Mouse (Mus musculus) midbrain, embryonic 16.5 days (tissue): Measurements from ENCODE around the gene Ppp1r2. TPM values are rescaled to one million over a fixed set of nuclear protein-coding genes. Genes with fewer than 3 reads are reported as not detected.
A peak's percentile ranks its signal among the peaks of the same experiment; 100 is the strongest.

Source experiments
- ATAC-seq: fragments of 200-750 bp; cut with Nextera tagmentation; 2 replicates; pipeline ENCODE4 v1.8.0; 2017; ENCODE audit warnings: moderate TSS enrichment
- H3K27ac ChIP-seq: fragments of 300-500 bp; sonication (generic); 2 replicates; pipeline ENCODE4 v1.5.1; 2014; ENCODE audit warnings: mild to moderate bottlenecking, low read length, mixed read lengths
- H3K27me3 ChIP-seq: fragments of 300-500 bp; sonication (generic); 2 replicates; pipeline ENCODE4 v1.6.1; 2014; ENCODE audit warnings: low read depth, low read length, mixed read lengths; ENCODE audit not compliant: control insufficient read depth, insufficient read depth
- H3K36me3 ChIP-seq: fragments of 300-500 bp; sonication (generic); 2 replicates; pipeline ENCODE4 v1.6.1; 2014; ENCODE audit warnings: mild to moderate bottlenecking, low read length, moderate library complexity, mixed read lengths; ENCODE audit not compliant: control insufficient read depth, insufficient read depth
- H3K4me1 ChIP-seq: fragments of 300-500 bp; sonication (generic); 2 replicates; pipeline ENCODE4 v1.6.1; 2014; ENCODE audit warnings: mild to moderate bottlenecking, low read length, mixed read lengths; ENCODE audit not compliant: control insufficient read depth, insufficient read depth
- H3K4me2 ChIP-seq: fragments of 300-500 bp; sonication (generic); 2 replicates; pipeline ENCODE4 v1.6.1; 2014; ENCODE audit warnings: mild to moderate bottlenecking, low read length, mixed read lengths
- H3K4me3 ChIP-seq: fragments of 300-500 bp; sonication (generic); 2 replicates; pipeline ENCODE4 v1.5.1; 2014; ENCODE audit warnings: low read depth, mild to moderate bottlenecking, low read length, moderate library complexity, mixed read lengths
- H3K9ac ChIP-seq: fragments of 300-500 bp; sonication (generic); 2 replicates; pipeline ENCODE4 v1.6.1; 2014; ENCODE audit warnings: low read depth, low read length, mixed read lengths
- H3K9me3 ChIP-seq: fragments of 300-500 bp; sonication (generic); replicated peaks from 2 replicates; pipeline ENCODE4 v1.6.1; 2014; ENCODE audit warnings: mild to moderate bottlenecking, low read length, mixed read lengths; ENCODE audit not compliant: control insufficient read depth, poor library complexity, severe bottlenecking
- WGBS: fragments of 180-500 bp; shearing (Covaris S2); extraction: QIAGEN DNeasy Blood & Tissue Kit; methylation state at CpG from one replicate; pipeline ENCODE4 v1.1.7; 2014; 5-methylcytosine and 5-hydroxymethylcytosine counted together
- polyA plus RNA-seq: library from polyadenylated mRNA; unstranded; fragments of >200 nt; fragmentation: Nextera tagmentation; extraction: Ambion mirVana; gene quantifications from 2 replicates; pipeline ENCODE4 v1.2.1, GENCODE M21; 2015

The Ppp1r2 gene
- polyA plus RNA-seq, 1 experiment from 2014 or later: 90.3 TPM

- no peaks in the 10 kb centered on the region for H3K27me3 ChIP-seq
- no peak overlapping the region for H3K9ac ChIP-seq
- H3K36me3 ChIP-seq: no peaks in the 10 kb centered on the region
- peak; percentile 77; the same call in 1 of the 2 replicates for ATAC-seq
- H3K4me2 ChIP-seq: no peak overlapping the region
- peaks cover 17% of the 10 kb centered on the region for H3K4me1 ChIP-seq
- WGBS: 32% methylated on average over 11 of the region's 11 CpGs
- H3K4me3 ChIP-seq: no peak overlapping the region
- H3K9me3 ChIP-seq: no peaks in the 10 kb centered on the region
- H3K27ac ChIP-seq: 0 out of 2 replicates have a peak overlapping the region, but pooled peaks have one; percentile 5
Measured at GRCm38 (mm10) chr16:31299164-31299959, 24.3 kb upstream of the Ppp1r2 start.

- Histone ChIP-seq H3K36me3 (no peaks in the 10 kb centered on the region), H3K4me2 (no peak overlapping the region), H3K4me3 (no peak overlapping the region), H3K9ac (no peak overlapping the region), H3K4me1 (peaks cover 17% of the 10 kb centered on the region), H3K27ac (no peak overlapping the region), H3K27me3 (no peaks in the 10 kb centered on the region), H3K9me3 (no peaks in the 10 kb centered on the region)
- ATAC-seq: no peak
- WGBS: 92% methylated on average over 7 of the region's 7 CpGs
Measured at GRCm38 (mm10) chr16:31297113-31297512, 22.0 kb upstream of the Ppp1r2 start.

GRCm38 (mm10) chr16:31293761-31294160 is 18.7 kb upstream of the Ppp1r2 start:
- H3K9me3 ChIP-seq: no peaks in the 10 kb centered on the region
- no peak overlapping the region for H3K4me2 ChIP-seq
- no peak overlapping the region for H3K9ac ChIP-seq
- no peaks in the 10 kb centered on the region for H3K36me3 ChIP-seq
- no peaks in the 10 kb centered on the region for H3K27me3 ChIP-seq
- H3K27ac ChIP-seq: no peak overlapping the region
- 82% methylated on average over 4 of the region's 4 CpGs for WGBS
- no peak for ATAC-seq
- peaks cover 2% of the 10 kb centered on the region for H3K4me1 ChIP-seq
- H3K4me3 ChIP-seq: no peak overlapping the region

DNA sequence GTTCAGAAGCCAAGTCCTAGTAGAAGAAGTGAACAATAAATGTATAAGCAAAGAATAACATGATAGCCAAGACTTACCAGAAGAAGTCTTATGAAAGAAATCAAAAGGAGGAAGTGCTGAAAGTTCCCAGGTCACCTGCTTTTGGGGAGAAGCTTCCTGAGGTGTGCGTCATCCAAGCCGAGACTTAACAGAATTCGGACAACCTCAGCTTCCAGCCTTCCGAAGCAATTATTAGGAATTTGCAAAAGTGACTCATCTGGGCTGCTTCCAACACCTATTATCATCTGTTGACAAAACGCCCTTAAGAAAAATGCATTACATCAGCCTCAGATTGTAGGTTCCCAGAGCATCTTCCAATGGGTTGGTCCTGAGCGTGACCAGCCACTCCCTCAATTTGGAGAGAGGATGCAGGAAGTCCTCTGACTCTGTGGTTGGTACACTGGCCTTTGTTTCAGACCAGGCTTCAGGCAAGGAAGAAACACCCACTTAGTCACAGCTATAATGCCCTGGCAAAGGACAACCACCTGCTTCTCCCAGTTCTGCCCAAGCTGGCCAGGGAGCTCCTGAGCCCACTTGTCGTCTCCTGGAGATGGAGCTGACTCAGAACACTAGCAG is 15.8 kb upstream of the Ppp1r2 start:
- no peaks in the 10 kb centered on the region for H3K4me1 ChIP-seq
- H3K4me3 ChIP-seq: no peak overlapping the region
- H3K9ac ChIP-seq: no peak overlapping the region
- 0 out of 2 replicates have a peak overlapping the region, but pooled peaks have one; percentile 17 for H3K27ac ChIP-seq
- no peaks in the 10 kb centered on the region for H3K27me3 ChIP-seq
- ATAC-seq: no peak
- H3K9me3 ChIP-seq: no peaks in the 10 kb centered on the region
- 86% methylated on average over 7 of the region's 7 CpGs for WGBS
- no peak overlapping the region for H3K4me2 ChIP-seq
- H3K36me3 ChIP-seq: no peaks in the 10 kb centered on the region

- no peaks in the 10 kb centered on the region for H3K4me1 ChIP-seq
- H3K9me3 ChIP-seq: no peaks in the 10 kb centered on the region
- H3K9ac ChIP-seq: no peak overlapping the region
- no peaks in the 10 kb centered on the region for H3K36me3 ChIP-seq
- H3K4me3 ChIP-seq: no peak overlapping the region
- H3K27me3 ChIP-seq: no peaks in the 10 kb centered on the region
- H3K27ac ChIP-seq: 0 out of 2 replicates have a peak overlapping the region, but pooled peaks have one; percentile 17
- H3K4me2 ChIP-seq: no peak overlapping the region
- ATAC-seq: no peak
- 82% methylated on average over 10 of the region's 10 CpGs for WGBS
Measured at GRCm38 (mm10) chr16:31290281-31290680, 15.2 kb upstream of the Ppp1r2 start.

DNA sequence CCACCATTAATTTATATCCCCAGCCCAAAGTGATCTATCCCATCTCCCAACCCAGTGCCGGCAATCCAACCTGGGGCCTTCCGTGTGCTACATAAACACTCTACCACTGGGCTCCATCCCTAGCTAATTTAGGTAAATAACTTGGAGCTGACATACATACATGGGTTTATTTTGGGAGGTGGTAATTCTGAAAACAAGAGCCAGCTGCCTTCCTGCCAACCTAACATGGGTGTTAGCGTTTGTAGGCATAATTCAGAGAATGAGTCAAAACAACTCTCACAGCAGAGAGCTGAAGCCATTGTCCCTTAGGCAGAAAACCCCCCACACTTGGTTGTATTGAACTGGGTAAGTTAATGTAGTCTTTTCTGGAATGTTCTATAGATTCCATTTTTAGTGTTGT is 12.6 kb upstream of the Ppp1r2 start:
- Histone ChIP-seq H3K27me3 (no peaks in the 10 kb centered on the region), H3K9ac (no peak overlapping the region), H3K36me3 (no peaks in the 10 kb centered on the region), H3K27ac (no peak overlapping the region), H3K9me3 (no peaks in the 10 kb centered on the region), H3K4me3 (no peak overlapping the region), H3K4me2 (no peak overlapping the region), H3K4me1 (no peaks in the 10 kb centered on the region)
- ATAC-seq: no peak
- WGBS: 86% methylated on average over 3 of the region's 3 CpGs

DNA sequence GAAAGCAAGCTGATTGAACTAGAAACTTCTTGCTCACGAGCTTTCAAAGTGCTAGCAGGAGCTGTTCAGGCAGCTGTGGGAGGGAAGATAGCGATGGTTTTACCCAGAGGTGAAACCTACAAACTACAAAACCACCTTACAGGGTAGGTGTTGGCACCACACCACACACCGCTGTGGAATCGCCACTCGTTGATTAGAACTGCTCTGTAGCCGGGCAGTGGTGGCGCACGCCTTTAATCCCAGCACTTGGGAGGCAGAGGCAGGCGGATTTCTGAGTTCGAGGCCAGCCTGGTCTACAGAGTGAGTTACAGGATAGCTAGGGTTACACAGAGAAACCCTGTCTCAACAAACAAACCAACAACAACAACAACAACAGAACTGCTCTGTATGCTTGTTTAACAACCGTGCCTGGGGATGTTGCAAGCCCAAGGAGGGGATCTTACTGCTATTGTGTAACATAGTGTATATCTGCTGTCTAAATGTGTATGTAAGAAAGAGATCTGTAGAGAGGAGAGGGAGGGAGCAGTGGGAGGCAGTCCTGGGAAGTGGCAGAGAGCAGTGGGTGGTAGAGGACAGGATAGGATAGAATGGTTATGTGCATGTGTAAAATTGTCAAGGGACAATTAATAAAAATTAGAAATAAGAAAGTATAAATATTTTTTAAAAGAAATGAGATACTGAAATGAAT is 11.9 kb upstream of the Ppp1r2 start:
- Histone ChIP-seq H3K4me1 (no peaks in the 10 kb centered on the region), H3K4me2 (no peak overlapping the region), H3K36me3 (no peaks in the 10 kb centered on the region), H3K4me3 (no peak overlapping the region), H3K27ac (no peak overlapping the region), H3K27me3 (no peaks in the 10 kb centered on the region), H3K9me3 (no peaks in the 10 kb centered on the region), H3K9ac (no peak overlapping the region)
- WGBS: 95% methylated on average over 11 of the region's 11 CpGs
- no peak for ATAC-seq

GRCm38 (mm10) chr16:31281981-31282380 is 6.9 kb upstream of the Ppp1r2 start:
- no peak overlapping the region for H3K4me2 ChIP-seq
- H3K4me3 ChIP-seq: no peak overlapping the region
- no peak for ATAC-seq
- no peak overlapping the region for H3K27ac ChIP-seq
- H3K9me3 ChIP-seq: no peaks in the 10 kb centered on the region
- WGBS: 72% methylated on average over 2 of the region's 2 CpGs
- H3K9ac ChIP-seq: no peak overlapping the region
- H3K36me3 ChIP-seq: no peaks in the 10 kb centered on the region
- no peaks in the 10 kb centered on the region for H3K4me1 ChIP-seq
- no peaks in the 10 kb centered on the region for H3K27me3 ChIP-seq

GRCm38 (mm10) chr16:31280176-31280575 is 5.1 kb upstream of the Ppp1r2 start:
- WGBS: 92% methylated on average over 4 of the region's 4 CpGs
- Histone ChIP-seq H3K9ac (no peak overlapping the region), H3K9me3 (no peaks in the 10 kb centered on the region), H3K36me3 (no peaks in the 10 kb centered on the region), H3K27me3 (no peaks in the 10 kb centered on the region), H3K4me2 (no peak overlapping the region), H3K4me1 (no peaks in the 10 kb centered on the region), H3K27ac (no peak overlapping the region), H3K4me3 (no peak overlapping the region)
- ATAC-seq: no peak
